Mouse (Mus musculus) Muller cell, postnatal 12 days (primary cell): ENCODE results near the gene Rpl29.
A peak's percentile ranks its signal among the peaks of the same experiment; 100 is the strongest.

ENCODE experiments used
- DNase-seq: peaks from one replicate; pipeline ENCODE4 v3.0.0-alpha.2; 2015; ENCODE audit errors: inconsistent ontology term

Rpl29 gene

DNA sequence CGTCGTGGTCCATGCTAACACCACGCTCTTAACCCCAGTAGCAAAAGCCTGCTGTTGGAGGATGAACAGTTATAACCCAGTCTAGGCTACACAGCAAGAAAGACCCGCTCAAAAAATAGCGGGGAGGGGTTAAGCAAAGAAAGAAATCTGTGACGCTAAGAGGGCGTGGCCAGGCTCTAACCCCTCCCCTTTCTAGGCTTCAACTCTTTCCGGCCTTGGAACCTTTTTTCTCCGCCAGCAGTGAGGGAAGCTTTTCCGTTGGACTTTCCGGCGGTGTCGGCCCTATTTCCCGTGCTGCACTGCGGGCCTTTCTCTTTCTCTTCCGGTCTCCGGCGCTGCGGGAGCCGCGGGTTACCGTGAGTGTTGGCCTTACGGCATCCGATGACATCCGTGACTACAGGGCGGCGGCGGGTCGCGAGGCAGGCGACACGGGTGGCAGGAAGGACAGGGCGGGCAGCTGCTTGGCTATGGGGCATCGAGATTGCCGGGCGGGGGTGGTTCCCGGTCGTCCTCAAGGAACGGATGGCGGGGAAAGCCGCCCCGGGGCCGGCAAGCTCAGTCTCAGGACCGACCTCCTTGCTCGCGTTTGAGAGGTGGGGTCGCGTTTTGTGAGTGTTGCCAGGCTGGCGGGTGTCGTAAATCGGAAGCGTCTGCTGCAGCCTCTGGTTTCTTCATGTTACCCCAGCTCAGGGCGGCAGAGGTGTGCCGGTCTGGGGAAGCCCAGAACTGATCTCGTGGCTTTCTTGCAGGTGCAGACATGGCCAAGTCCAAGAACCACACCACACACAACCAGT, at the start of gene Rpl29:
Rpl29 (plus strand) TSS at position 234 of the 794 bp plus-strand sequence.
- DNase-seq, result peak; percentile 98

- DNase-seq, result peak; percentile 76
Observed at GRCm38 (mm10) chr9:106386181-106386864, 42.9 kb upstream of the Rpl29 start.

GRCm38 (mm10) chr9:106392828-106393527, 36.3 kb upstream of the Rpl29 start:
- peak; percentile 63 for DNase-seq

DNA sequence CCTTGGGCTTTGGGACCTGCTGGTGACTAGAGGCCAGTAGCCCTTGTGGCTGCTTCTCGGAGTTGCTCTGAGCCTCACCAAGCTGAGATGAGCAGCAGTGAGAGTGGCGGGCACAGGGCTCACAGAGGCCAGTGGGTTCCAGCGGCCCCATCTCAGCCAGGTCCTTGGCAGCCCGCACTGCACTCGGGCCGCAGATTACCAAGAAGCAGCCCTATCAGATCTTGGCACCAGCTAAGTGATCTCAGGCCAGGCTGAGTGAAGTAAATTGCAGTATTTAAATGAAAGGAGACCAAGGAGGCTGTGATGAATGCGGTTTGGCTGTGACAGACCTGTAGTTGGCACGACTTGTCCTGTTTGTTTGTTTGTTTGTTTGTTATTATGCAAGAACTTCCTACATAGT, 35.7 kb upstream of the Rpl29 start:
- no peak for DNase-seq

DNA sequence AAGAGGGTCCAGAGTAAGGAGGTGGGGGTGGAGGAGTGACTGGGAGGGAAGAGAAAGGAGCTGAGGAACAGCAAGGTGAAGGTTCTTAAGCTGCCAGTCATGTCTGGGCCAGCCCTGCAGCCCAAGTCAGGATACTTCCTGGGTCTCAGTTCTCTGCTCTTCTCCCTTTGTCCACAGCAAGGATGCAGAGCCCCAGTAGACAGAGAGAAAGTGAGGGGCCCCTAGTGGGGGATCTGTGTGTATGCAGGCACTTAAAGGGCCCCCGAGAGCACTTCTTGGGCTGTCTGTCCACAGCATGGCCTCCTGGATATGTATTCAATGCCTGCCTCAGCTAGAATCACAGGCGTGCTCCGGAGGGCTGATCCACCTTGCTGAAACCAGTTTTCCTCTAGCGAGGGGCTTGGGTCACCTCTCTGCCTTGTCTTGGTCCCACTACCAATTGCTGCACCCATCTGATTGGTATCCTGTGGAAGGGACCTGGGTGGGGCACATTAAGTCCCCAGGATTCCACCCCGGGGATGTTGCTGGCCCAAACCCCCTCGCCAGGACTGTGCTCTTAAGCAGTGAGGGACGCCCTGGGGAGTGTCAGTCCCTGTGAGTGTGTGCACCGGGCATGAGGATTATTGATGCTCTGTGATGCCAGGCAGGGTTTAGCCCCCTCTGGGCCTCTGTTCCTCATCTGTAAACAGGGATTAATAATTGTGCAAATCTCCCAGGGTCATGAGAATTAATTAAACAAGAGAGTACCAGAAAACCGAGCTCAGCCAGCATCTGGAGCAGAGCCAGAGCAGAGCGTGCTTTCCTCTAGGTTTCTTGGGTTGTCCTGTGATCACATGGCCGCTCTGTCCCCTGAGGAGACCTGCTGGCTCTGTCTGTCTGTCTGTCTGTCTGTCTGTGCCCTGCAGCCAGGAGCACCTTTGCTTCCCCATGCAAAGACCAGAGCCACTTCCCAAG, 34.3 kb upstream of the Rpl29 start:
- DNase-seq, result peak; percentile 59

DNA sequence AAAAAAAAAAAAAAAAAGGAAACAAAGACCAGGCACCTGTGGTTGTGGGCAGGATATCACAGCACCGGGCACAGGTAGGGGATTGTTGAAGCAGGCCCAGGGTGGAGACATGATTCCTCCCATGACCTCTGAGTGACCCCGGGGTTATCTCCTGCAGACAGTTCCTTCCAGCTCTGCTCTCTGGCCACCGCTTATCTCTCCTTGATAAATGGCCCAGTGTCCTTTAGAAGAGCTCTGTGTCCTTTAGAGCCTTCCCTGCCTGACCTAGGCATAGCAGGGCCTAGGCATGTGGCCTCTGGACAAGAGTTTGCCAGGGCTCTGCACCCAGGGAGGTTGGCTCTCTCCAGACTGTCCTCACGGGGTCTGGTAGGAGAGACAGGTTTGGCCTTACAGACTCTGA, 31.5 kb upstream of the Rpl29 start:
- no peak for DNase-seq

- no peak for DNase-seq
Observed at GRCm38 (mm10) chr9:106398667-106399311, 30.5 kb upstream of the Rpl29 start.

DNA sequence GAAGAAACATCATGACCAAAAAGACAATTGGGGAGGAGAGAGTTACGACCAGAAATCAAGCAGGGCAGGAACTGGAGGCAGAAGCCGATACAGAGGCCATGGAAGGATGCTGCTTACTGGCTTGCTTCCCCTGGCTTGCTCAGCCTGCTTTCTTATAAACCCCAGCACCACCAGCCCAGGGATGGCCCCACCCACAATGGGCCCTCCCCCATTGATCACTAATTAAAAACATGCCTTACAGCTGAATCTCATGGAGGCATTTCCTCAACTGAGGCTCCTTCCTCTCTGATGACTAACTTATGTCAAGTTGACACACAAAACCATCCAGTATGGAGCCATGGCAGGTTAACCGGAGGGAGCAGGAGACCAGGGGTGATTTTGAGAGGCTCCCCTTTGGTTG, 29.4 kb upstream of the Rpl29 start:
- DNase-seq, result no peak

DNA sequence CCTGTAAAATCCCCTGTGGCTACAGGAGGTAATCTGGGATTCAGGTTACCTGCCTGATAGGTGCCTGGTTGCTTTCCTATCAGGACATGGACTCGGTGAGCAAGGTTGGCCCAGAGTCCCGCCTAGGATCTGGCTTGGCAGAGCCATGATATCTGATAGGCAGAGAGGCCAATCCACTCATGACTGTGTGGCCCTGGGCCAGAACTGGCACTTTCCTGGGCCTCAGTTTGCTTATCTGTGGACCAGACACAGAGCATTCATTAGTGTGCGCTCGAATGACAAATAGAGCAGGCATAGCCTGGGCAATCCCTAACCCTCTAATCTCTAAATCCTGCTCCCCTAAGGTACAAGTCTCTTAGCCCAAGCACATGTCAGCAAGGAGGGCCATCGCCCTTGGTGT, 27.1 kb upstream of the Rpl29 start:
- no peak for DNase-seq

GRCm38 (mm10) chr9:106402607-106403375, 26.5 kb upstream of the Rpl29 start:
- DNase-seq, result no peak

DNA sequence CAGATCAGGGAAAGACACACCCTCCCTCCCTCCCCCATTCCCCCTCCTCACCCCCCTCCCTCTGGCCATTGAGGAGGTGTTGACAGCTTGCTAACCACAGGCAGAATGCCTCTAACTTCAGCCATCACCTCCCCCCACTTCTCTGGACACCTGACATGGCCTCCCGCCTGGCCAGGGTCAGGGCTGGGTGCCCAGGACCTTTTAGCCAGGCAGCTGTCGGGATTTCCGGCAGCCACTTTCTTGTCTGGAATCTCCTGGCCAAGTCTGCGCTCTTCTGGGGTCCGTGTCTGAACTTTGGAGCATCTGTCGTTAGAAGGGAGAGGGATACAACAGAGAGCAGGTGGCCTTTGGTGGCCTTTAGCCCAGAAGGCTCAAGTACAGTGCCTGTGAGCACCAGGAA, 24.0 kb upstream of the Rpl29 start:
- DNase-seq, result peak; percentile 77

GRCm38 (mm10) chr9:106406443-106407078, 22.7 kb upstream of the Rpl29 start:
- DNase-seq, result no peak

DNA sequence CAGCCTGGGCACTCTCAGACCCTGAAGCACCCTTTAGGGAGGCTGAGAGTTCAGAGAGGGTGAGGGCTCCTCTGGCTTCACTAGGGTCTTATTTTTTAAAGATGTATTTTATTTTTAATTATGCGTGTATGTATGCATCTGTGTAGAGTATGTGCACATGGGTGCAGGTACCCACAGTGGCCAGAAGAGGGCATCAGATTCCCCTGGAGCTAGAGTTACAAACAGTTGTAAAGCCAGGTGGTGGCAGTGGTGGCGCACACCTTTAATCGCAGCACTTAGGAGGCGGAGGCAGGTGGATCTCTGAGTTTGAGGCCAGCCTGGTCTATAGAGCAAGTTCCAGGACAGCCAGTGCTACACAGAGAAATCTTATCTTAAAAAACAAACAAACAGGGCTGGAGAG, 20.2 kb upstream of the Rpl29 start:
- DNase-seq, result no peak

GRCm38 (mm10) chr9:106410086-106410650, 19.1 kb upstream of the Rpl29 start:
- peak; percentile 84 for DNase-seq

- no peak for DNase-seq
Observed at GRCm38 (mm10) chr9:106411091-106411594, 18.1 kb upstream of the Rpl29 start.

DNA sequence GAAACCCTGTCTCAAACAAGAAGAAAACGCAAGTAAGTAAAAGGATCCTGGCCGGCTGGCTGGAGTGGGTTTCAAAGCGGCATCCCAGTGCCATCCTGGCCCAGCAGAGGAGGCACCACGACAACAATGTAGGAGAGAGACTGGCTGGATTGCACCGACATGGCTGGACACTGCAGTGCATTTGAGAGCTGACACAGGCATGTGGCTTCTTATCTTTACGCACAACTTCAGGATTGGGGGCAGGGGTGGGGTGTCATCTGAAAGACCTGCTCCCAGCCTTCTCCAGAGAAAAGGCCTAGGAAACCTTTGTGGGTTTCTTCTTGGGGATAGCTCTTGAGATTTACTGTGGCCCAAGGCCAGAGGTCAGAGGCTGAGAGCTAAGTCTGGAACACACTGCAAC, 17.5 kb upstream of the Rpl29 start:
- no peak for DNase-seq

GRCm38 (mm10) chr9:106412210-106412609, 17.0 kb upstream of the Rpl29 start:
- DNase-seq, result no peak

- no peak for DNase-seq
Observed at GRCm38 (mm10) chr9:106413606-106414005, 15.6 kb upstream of the Rpl29 start.

- no peak for DNase-seq
Observed at GRCm38 (mm10) chr9:106416826-106417225, 12.4 kb upstream of the Rpl29 start.
